Mouse (Mus musculus) lung, postnatal 0 days (tissue): ENCODE data around the gene Ksr1. TPM values are rescaled to one million over a fixed set of nuclear protein-coding genes. Genes with fewer than 3 reads are reported as not detected.

ENCODE experiments used
- ATAC-seq: fragments of 200-750 bp; cut with Nextera tagmentation; 2 replicates; pipeline ENCODE4 v1.8.0; 2017; ENCODE audit warnings: moderate library complexity
- DNase-seq: peaks from one replicate; pipeline ENCODE4 v3.0.0-alpha.2; 2016; ENCODE audit warnings: low spot score
- H3K27ac ChIP-seq: fragments of 300-500 bp; sonication (generic); 2 replicates; pipeline ENCODE4 v1.5.1; 2014; ENCODE audit warnings: antibody characterized with exemption, mild to moderate bottlenecking, low read length, mixed read lengths
- H3K27me3 ChIP-seq: fragments of 300-500 bp; sonication (generic); replicated peaks from 2 replicates; pipeline ENCODE4 v1.6.1; 2014; ENCODE audit warnings: low read length, mixed read lengths; ENCODE audit not compliant: insufficient read depth
- H3K36me3 ChIP-seq: fragments of 300-500 bp; sonication (generic); 2 replicates; pipeline ENCODE4 v1.6.1; 2014; ENCODE audit warnings: low read length, mixed read lengths; ENCODE audit not compliant: insufficient read depth
- H3K4me1 ChIP-seq: fragments of 300-500 bp; sonication (generic); 2 replicates; pipeline ENCODE4 v1.6.1; 2014; ENCODE audit warnings: antibody characterized with exemption, low read depth, low read length, mixed read lengths; ENCODE audit not compliant: insufficient read depth
- H3K4me2 ChIP-seq: fragments of 300-500 bp; sonication (generic); replicated peaks from 2 replicates; pipeline ENCODE4 v1.6.1; 2014; ENCODE audit warnings: low read depth, mild to moderate bottlenecking, low read length, moderate library complexity, mixed read lengths
- H3K4me3 ChIP-seq: fragments of 300-500 bp; sonication (generic); 2 replicates; pipeline ENCODE4 v1.5.1; 2014; ENCODE audit warnings: low read depth, low read length
- H3K9ac ChIP-seq: fragments of 300-500 bp; sonication (generic); replicated peaks from 2 replicates; pipeline ENCODE4 v1.6.1; 2014; ENCODE audit warnings: low read depth, mild to moderate bottlenecking
- H3K9me3 ChIP-seq: fragments of 300-500 bp; sonication (generic); 2 replicates; pipeline ENCODE4 v1.6.1; 2016; ENCODE audit warnings: low read length, mixed read lengths
- CTCF ChIP-seq: IDR thresholded peaks from 2 replicates; pipeline ENCODE4 v1.5.1; 2016; ENCODE audit warnings: antibody characterized with exemption, mild to moderate bottlenecking
- EP300 ChIP-seq: IDR thresholded peaks from 2 replicates; pipeline ENCODE4 v1.6.1; 2016; ENCODE audit warnings: antibody characterized with exemption, mild to moderate bottlenecking, control low read depth
- WGBS: fragments of 180-500 bp; shearing (Covaris S2); extraction: QIAGEN DNeasy Blood & Tissue Kit; methylation state at CpG from one replicate; pipeline ENCODE4 v1.1.7; 2014; 5-methylcytosine and 5-hydroxymethylcytosine counted together
- polyA plus RNA-seq: library from polyadenylated mRNA; unstranded; fragments of >200 nt; fragmentation: Nextera tagmentation; extraction: Ambion mirVana; gene quantifications from 2 replicates; pipeline ENCODE4 v1.2.1, GENCODE M21; 2015

Gene Ksr1
- polyA plus RNA-seq, 1 experiment from 2014 or later = 2.3 TPM

DNA sequence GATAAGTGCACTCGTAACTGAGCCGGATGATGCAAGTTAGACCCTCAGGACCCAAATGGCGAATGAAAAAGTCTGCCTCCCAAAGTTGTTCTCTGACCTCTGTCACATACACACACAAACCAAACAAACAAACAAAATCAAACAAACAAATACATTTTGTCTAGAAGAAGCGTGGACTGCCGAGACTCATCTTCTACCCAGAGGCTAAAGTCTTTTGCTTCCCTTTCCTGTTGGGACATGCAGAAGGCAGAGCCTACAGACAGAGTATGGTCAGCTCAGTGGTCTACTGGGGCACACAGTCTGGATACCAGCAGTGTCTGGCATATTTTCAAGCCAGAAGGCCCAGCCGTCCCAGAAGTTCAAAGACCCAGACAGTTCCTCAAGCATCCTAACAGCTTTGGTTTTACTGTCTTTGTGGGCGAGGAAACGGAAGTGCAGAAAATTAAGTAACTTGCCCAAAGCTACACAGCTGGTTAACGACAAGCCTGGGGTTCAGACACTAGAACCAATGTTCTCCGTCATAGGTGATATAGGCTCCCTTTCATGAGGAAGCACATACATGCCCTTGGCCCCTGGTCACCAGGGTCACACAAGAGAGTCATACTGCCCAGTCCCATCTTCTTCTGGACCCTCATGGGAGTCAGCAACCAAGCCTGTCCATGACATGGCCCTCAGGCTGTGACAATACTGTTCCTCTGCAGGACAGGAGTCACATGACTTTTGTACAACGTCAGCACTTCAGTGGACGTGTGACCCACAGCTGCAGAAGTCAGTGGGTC lies 163.5 kb downstream of the Ksr1 start:
- Histone ChIP-seq H3K9me3 (no peaks in the 10 kb centered on the region), H3K36me3 (no peaks in the 10 kb centered on the region), H3K4me2 (peak overlapping the region; percentile 54), H3K4me3 (peak overlapping the region; percentile 46; the same call in 1 of the 2 replicates), H3K9ac (no peak overlapping the region), H3K27ac (no peak overlapping the region), H3K27me3 (no peaks in the 10 kb centered on the region), H3K4me1 (peaks cover 4% of the 10 kb centered on the region; the same call in 1 of the 2 replicates)
- DNase-seq (peak; percentile 26), ATAC-seq (no peak)
- TF ChIP-seq EP300 (no peak), CTCF (no peak)
- 68% methylated on average over 12 of the region's 12 CpGs for WGBS

DNA sequence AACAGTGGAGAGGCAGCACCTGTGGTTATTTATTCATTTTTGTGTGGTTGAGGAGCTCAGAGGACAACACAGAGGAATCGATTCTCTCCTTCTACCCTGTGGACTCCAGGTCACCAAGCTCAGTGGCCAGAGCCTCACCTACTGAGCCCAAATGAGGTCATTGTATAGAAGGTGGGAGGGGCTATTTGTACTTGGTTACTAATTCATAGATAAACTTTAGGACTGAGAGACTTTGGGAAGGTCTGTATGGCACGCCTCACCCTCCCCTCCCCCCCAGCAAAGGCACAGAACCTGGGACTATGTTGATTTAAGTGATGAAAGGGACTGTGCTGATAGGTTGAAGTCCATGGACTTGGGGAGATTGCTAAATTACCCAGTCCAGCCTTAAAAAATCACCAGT lies 164.2 kb downstream of the Ksr1 start:
- H3K4me3 ChIP-seq = no peak overlapping the region
- TF ChIP-seq CTCF (no peak), EP300 (no peak)
- H3K9ac ChIP-seq = no peak overlapping the region
- no peak overlapping the region for H3K27ac ChIP-seq
- peak overlapping the region; percentile 54; the same call in 1 of the 2 replicates for H3K4me2 ChIP-seq
- no peaks in the 10 kb centered on the region for H3K9me3 ChIP-seq
- DNase-seq = no peak
- H3K4me1 ChIP-seq = peaks cover 4% of the 10 kb centered on the region; the same call in 1 of the 2 replicates
- H3K36me3 ChIP-seq = no peaks in the 10 kb centered on the region
- 51% methylated on average over 2 of the region's 2 CpGs for WGBS
- no peak for ATAC-seq
- H3K27me3 ChIP-seq = no peaks in the 10 kb centered on the region

DNA sequence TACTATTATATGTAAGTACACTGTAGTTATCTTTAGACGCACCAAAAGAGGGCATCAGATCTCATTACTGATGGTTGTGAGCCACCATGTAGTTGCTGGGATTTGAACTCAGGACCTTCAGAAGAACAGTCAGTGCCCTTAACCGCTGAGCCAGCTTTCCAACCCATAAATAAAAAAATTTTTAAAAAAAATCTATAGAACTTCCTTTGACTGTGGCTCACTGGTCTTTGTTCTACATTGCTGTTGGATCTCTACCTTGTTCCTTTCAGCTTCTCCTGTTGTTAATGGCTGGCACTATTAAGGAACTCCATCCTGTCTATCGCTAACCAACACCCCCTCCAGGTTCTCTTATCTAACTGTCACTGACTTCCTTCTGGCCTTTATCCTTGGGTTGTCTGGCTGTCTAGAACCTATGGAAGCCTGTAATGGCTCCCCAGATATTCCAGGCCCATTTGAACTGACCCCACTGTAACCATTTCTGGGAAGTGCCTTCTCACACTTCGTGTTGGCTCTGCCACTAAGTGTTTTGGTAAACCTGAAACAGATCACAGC lies 166.0 kb downstream of the Ksr1 start:
- Histone ChIP-seq H3K9ac (no peak overlapping the region), H3K27me3 (no peaks in the 10 kb centered on the region), H3K9me3 (no peaks in the 10 kb centered on the region), H3K36me3 (0 out of 2 replicates have a peak, but pooled peaks cover 4% of the 10 kb centered on the region), H3K4me1 (peaks cover 3% of the 10 kb centered on the region; the same call in 1 of the 2 replicates), H3K4me3 (no peak overlapping the region), H3K27ac (no peak overlapping the region), H3K4me2 (no peak overlapping the region)
- TF ChIP-seq EP300 = no peak
- no peak for TF ChIP-seq CTCF
- DNase-seq (no peak), ATAC-seq (no peak)
- 67% methylated on average over 4 of the region's 4 CpGs for WGBS

DNA sequence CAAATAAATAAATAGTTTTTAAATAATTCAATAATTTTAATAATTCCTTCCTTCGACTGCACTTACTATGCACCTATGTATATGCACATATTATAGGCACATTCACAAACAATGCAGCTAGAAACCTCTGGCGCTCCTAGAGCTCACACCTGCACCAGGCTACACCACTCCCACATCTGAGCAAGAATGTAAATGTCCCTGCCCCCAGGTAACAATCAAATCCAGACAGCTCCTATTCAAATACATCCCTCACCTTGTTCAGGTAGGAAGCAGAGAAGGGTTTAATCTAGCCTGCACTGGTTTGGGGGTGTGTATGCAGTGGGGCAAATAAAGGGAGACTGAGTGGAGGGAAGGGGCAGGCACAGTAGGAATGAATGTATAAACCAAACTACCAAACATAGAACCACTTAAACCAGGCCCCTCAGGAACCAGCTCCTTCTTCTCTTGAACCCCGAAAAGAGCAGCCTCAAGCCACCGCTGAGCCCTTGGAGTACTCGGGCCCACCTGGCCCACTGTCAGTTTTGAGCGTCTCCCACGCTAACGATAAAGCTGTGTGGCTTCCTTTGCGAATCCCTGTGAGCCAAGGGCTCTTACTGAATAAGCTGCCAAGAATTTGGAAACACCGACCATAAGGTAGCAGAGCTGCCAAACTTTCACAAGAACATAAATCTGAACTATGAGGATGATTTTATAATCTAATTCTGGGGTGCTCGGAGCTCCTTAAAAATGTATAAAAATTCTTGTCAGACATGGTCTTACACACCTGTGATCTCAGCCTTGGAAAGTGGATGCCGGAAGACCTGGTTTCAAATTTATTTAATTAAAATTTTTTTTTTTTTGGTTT lies 167.8 kb downstream of the Ksr1 start:
- Histone ChIP-seq H3K36me3 (peaks cover 4% of the 10 kb centered on the region; the same call in 1 of the 2 replicates), H3K4me3 (no peak overlapping the region), H3K4me1 (no peaks in the 10 kb centered on the region; the same call in 1 of the 2 replicates), H3K9ac (no peak overlapping the region), H3K9me3 (no peaks in the 10 kb centered on the region), H3K27ac (no peak overlapping the region), H3K27me3 (no peaks in the 10 kb centered on the region), H3K4me2 (no peak overlapping the region)
- ATAC-seq (no peak), DNase-seq (no peak)
- WGBS = 77% methylated on average over 12 of the region's 12 CpGs
- TF ChIP-seq EP300 (no peak), CTCF (no peak)

DNA sequence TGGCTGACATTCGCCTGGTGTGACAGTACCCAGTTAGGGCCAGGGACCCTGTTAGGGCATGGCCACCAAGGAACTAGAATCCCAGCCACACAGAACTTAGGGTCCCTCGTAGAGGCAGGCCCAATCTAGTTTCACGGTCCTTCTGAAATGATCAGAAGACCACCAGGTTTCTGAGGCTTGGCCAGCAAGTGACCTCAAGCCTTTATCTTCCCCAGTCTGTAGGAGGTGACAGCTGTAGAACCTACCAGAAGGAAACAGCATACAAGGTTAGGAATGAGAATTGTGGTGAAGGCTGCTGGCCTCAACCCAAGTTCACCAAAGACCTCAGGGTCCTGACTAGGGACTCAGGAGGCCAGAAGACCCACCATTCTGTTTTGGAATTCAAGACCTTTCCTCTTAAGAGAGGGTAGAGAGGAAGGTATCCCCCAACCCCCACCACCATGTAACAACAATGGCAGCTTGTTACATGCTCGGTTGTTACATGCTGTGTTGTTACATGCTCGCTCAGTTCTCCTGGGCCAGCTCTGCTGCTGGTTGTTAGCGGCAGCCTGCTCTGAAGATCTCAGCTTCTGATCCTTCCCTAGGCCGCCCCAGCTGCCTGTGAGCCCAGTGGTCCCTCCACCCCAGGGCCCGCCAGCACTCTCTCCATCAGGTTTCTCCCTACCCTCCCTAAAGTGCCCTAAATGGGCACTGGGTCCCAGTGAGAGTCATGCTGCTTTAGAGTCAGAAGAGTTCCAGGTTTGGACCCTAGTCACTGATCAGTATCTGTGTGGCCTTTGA lies 169.3 kb downstream of the Ksr1 start:
- no peak for DNase-seq

More for the DNA sequence above, 169.3 kb downstream of the Ksr1 start:
- 77% methylated on average over 8 of the region's 8 CpGs for WGBS
- Histone ChIP-seq H3K4me1 (no peaks in the 10 kb centered on the region), H3K27ac (no peak overlapping the region), H3K9ac (no peak overlapping the region), H3K9me3 (no peaks in the 10 kb centered on the region), H3K36me3 (peaks cover 7% of the 10 kb centered on the region; the same call in 1 of the 2 replicates), H3K4me3 (no peak overlapping the region), H3K4me2 (no peak overlapping the region), H3K27me3 (no peaks in the 10 kb centered on the region)
- no peak for TF ChIP-seq EP300
- TF ChIP-seq CTCF = no peak
- ATAC-seq = no peak
